Mouse (Mus musculus) gastrocnemius, adult 18-20 months (tissue): ENCODE results near the gene Psma5. TPM values are rescaled to one million over a fixed set of nuclear protein-coding genes. Genes with fewer than 3 reads are reported as not detected.
A peak's percentile ranks its signal among the peaks of the same experiment; 100 is the strongest.
"Not testable (repeated sequence)": the region's sequence is repeated elsewhere in the genome, so short reads cannot be mapped to it uniquely, and the experiment has no call there.

ENCODE experiments used
- DNase-seq: peaks from one replicate; pipeline ENCODE4 v3.0.0; 2021; ENCODE audit warnings: low spot score
- long read RNA-seq, 2 experiments: library from polyadenylated mRNA; stranded (forward); transcript quantifications; one replicate each; pipeline ENCODE4 v2.0.0; 2021
- total RNA-seq, 2 experiments: library from RNA; stranded (reverse); gene quantifications; 2 replicates each; pipeline ENCODE4 v1.2.3; 2021

Gene Psma5
- total RNA-seq: 10 to 100 TPM; 50.6 to 56.2 TPM
- long read RNA-seq, experiment 1, transcript Psma5-201 (9 exons, 1,239 nt): major isoform, 117 of 126 reads
- long read RNA-seq, experiment 1, partial matches to known transcripts: 2 of 126 reads
- long read RNA-seq, experiment 1, other reads (novel, unspliced or antisense): 7 of 126 reads
- long read RNA-seq, experiment 2, transcript Psma5-201 (9 exons, 1,239 nt): major isoform, 103 of 116 reads
- long read RNA-seq, experiment 2, partial matches to known transcripts: 10 of 116 reads
- long read RNA-seq, experiment 2, other reads (novel, unspliced or antisense): 3 of 116 reads

GRCm38 (mm10) chr3:108256719-108257637 is at the start of gene Psma5:
Psma5 (plus strand) TSS chr3:108256926.
- peak; percentile 95 for DNase-seq

- no peak for DNase-seq
Observed at GRCm38 (mm10) chr3:108209001-108209400, 47.7 kb upstream of the Psma5 start.

- no peak for DNase-seq
Observed at GRCm38 (mm10) chr3:108209536-108209935, 47.2 kb upstream of the Psma5 start.

- peak; percentile 94 for DNase-seq
Observed at GRCm38 (mm10) chr3:108209946-108210770, 46.6 kb upstream of the Psma5 start.

GRCm38 (mm10) chr3:108210771-108211139 is 46.0 kb upstream of the Psma5 start, which contains the start of gene Atxn7l2:
Atxn7l2 (minus strand) TSS chr3:108210934.
- peak; percentile 62 for DNase-seq

- DNase-seq: no peak
Observed at GRCm38 (mm10) chr3:108211845-108212244, 44.9 kb upstream of the Psma5 start.

GRCm38 (mm10) chr3:108212406-108212805 is 44.3 kb upstream of the Psma5 start:
- DNase-seq: peak; percentile 87

GRCm38 (mm10) chr3:108214734-108215133 is 42.0 kb upstream of the Psma5 start:
- DNase-seq: no peak

GRCm38 (mm10) chr3:108220661-108221060 is 36.1 kb upstream of the Psma5 start:
- DNase-seq: peak; percentile 74

- peak; percentile 85 for DNase-seq
Observed at GRCm38 (mm10) chr3:108225711-108226557, 30.8 kb upstream of the Psma5 start.

GRCm38 (mm10) chr3:108226558-108227350 is 30.0 kb upstream of the Psma5 start, which contains the start of gene Sypl2:
Sypl2 (minus strand) TSS chr3:108226648.
- DNase-seq: peak; percentile 84

GRCm38 (mm10) chr3:108227521-108227920 is 29.2 kb upstream of the Psma5 start:
- DNase-seq: no peak

GRCm38 (mm10) chr3:108231646-108232045 is 25.1 kb upstream of the Psma5 start:
- DNase-seq: no peak

- DNase-seq: not testable (repeated sequence)
Observed at GRCm38 (mm10) chr3:108237474-108238102, 19.1 kb upstream of the Psma5 start.

GRCm38 (mm10) chr3:108241243-108241839 is 15.4 kb upstream of the Psma5 start:
- DNase-seq: no peak

- DNase-seq: no peak
Observed at GRCm38 (mm10) chr3:108246857-108247256, 9.9 kb upstream of the Psma5 start.

- DNase-seq: no peak
Observed at GRCm38 (mm10) chr3:108257831-108258500, 1.2 kb downstream of the Psma5 start.

GRCm38 (mm10) chr3:108259319-108259718 is 2.6 kb downstream of the Psma5 start:
- no peak for DNase-seq
